Mouse (Mus musculus) heart, adult 2 months (tissue): ENCODE data around the gene Vmn2r43.
"Not testable (repeated sequence)": the region's sequence is repeated elsewhere in the genome, so short reads cannot be mapped to it uniquely, and the experiment has no call there.

ENCODE experiments used
- CTCF ChIP-seq: fragments of 200-600 bp; IDR thresholded peaks from 2 replicates; pipeline ENCODE4 v1.8.1; 2022; ENCODE audit warnings: antibody characterized with exemption, mild to moderate bottlenecking, moderate library complexity
- EP300 ChIP-seq: fragments of 200-500 bp; IDR thresholded peaks from 2 replicates; pipeline ENCODE4 v1.6.1; 2011; ENCODE audit warnings: low read depth, low read length, control low read depth; ENCODE audit not compliant: insufficient read depth
- POLR2A ChIP-seq: fragments of 200-500 bp; IDR thresholded peaks from 2 replicates; pipeline ENCODE4 v1.6.1; 2011; ENCODE audit warnings: mild to moderate bottlenecking, low read depth, low read length, control low read depth; ENCODE audit not compliant: insufficient read depth

- not testable (repeated sequence) for TF ChIP-seq POLR2A, CTCF, EP300
Observed at GRCm38 (mm10) chr7:8260499-8260898, at the start of gene Vmn2r43.
